Mouse (Mus musculus) neutrophil, adult 65 days (primary cell): ENCODE measurements around the gene Araf. TPM values are rescaled to one million over a fixed set of nuclear protein-coding genes. Genes with fewer than 3 reads are reported as not detected.

Experiments
- total RNA-seq: library from RNA; stranded (reverse); gene quantifications from 2 replicates; pipeline ENCODE4 v1.2.4, GENCODE M21; 2023

Gene Araf
- total RNA-seq, result 55.6 and 74.8 TPM in 2 replicates

GRCm38 (mm10) chrX:20797681-20798080, at the start of gene Araf:
Araf (plus strand) TSS chrX:20797814.

GRCm38 (mm10) chrX:20869962-20870513, 72.4 kb downstream of the Araf start, which contains the start of gene Timp1:
Timp1 (plus strand) TSS chrX:20870166.

Other genes starting within 250 kb of the Araf start
- not detected in 2 replicates for gene Rgn, start 248.0 kb upstream of the Araf start, total RNA-seq
- gene Rbm10, start 180.3 kb upstream of the Araf start, total RNA-seq, result 21.9 and 24.4 TPM in 2 replicates
- gene Ndufb11, start 180.2 kb upstream of the Araf start, total RNA-seq, result 107 and 109 TPM in 2 replicates
- 180 and 220 TPM in 2 replicates for gene Uba1, start 139.5 kb upstream of the Araf start, total RNA-seq
- 38.1 and 50.6 TPM in 2 replicates for gene Cdk16, start 109.9 kb upstream of the Araf start, total RNA-seq
- gene Usp11, start 93.9 kb upstream of the Araf start, total RNA-seq, result 4.4 and 5.4 TPM in 2 replicates
- gene Timp1, start 72.4 kb downstream of the Araf start, total RNA-seq, result not detected in 2 replicates
- 2.3 and 3.1 TPM in 2 replicates for gene Syn1, start 123.2 kb downstream of the Araf start, total RNA-seq
- 243 and 259 TPM in 2 replicates for gene Cfp, start 133.7 kb downstream of the Araf start, total RNA-seq
- gene Elk1, start 152.8 kb downstream of the Araf start, total RNA-seq, result 14.2 and 14.5 TPM in 2 replicates
- gene Uxt, start 164.2 kb downstream of the Araf start, total RNA-seq, result 27.9 and 31.6 TPM in 2 replicates